Mouse (Mus musculus) MEL-GATA-1-ER (cell line): Measurements from ENCODE around the gene Lmod1.
"Not testable (repeated sequence)": the region's sequence is repeated elsewhere in the genome, so short reads cannot be mapped to it uniquely, and the experiment has no call there.

Experiments
- DNase-seq: peaks from one replicate; pipeline ENCODE4 v3.0.0-alpha.2; 2012; ENCODE audit warnings: low read depth; ENCODE audit errors: extremely low read depth

Lmod1 gene

DNA sequence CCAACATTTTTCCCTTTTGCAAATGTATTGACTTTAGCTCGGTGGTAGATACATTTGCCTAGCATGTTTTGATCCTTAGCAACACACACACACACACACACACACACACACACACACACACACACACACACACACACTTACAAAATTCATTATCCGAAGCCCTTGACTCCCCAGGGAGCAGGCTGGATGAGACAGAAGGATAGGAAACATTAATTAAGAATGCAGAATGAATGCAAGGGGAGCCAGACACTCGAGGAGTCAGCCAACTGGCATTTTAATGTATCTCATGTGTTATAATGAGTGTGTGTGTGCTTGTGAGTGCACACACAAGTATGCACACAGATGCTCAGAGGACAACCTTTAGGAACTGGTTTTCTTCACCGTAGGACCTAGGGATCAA, 36.9 kb downstream of the Lmod1 start:
- no peak for DNase-seq

GRCm38 (mm10) chr1:135362115-135362514, 37.5 kb downstream of the Lmod1 start:
- DNase-seq: no peak

DNA sequence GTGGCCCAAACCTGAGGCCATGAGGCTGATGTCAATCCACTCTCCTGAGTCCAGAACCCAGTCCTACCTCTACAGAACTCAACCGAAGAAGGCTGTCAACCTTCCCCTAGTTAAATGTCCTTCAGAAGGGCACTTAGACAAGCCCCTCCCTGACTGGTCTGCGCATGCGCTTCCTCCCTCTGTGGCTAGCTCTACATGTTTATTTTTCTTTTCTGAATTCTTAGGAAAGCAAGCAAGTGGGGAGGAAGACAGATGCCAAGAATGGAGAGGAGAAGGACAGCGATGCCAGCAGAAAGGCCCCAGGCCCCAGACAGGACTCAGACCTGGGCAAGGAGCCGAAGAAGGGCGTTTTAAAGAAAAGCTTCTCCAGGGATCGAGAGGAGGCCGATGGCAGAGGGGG, 38.8 kb downstream of the Lmod1 start:
- no peak for DNase-seq

DNA sequence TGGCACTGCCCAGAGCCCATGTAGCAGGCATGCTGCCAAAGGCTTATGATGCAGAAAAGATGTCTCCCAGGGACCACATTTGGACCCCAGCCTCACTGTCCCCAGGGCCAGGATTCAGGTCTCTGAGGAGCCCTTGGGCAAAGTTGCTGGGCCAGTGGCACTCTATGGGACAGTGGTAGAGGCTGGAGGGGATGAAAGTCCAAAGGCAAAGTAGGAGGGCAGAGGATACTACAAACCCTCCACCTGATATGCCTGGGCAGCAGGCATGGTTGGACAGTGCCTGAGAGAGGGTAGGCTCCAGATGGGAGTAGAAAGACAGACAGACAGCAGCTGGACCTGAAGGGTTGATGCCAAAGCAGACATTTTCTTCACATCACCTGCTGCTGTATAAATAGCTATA, 41.8 kb downstream of the Lmod1 start:
- DNase-seq: no peak

- DNase-seq: no peak
These were observed 42.4 kb downstream of the Lmod1 start for GRCm38 (mm10) chr1:135367005-135367404.

DNA sequence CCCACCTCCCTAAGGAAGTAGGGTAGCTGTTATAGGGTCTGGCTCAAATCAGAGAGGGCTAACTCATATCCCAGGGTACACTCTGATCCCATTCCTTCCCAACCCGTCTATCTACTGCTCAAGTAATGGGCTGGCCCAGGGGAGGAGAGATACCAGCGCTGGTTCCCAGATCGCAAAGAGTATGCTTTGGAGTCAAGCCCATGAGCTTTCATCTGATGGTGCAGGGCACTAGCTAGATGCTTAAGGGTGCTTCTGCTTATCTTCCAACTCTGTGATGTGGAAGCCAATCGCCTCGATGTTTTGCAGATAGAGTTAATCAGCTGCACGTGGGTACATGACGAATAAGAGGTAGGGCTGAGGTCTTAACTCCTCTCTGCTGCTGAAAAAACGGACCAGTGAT, 43.0 kb downstream of the Lmod1 start:
- DNase-seq: no peak

DNA sequence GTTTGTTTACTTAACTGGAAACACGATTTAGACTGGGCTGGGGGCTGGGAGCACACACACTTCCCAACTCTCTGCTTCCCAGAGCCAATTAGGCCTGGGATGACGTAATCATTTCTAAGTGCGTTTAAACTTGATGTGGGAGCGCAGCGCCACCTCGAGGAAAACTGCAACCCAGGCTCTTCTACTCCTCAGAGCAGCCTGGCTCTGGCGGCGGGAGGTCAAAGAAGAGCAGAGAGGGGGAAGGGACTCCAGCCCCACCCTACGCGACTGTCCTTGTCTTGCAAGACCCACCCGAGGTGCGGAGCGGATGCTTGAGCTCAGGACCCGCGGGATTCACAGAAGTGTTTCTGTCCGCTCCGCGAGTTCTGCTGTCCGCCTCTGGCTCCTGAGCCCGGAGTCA, 43.6 kb downstream of the Lmod1 start:
- DNase-seq: peak; percentile 56

- no peak for DNase-seq
These were observed 44.4 kb downstream of the Lmod1 start for GRCm38 (mm10) chr1:135368982-135369381.

DNA sequence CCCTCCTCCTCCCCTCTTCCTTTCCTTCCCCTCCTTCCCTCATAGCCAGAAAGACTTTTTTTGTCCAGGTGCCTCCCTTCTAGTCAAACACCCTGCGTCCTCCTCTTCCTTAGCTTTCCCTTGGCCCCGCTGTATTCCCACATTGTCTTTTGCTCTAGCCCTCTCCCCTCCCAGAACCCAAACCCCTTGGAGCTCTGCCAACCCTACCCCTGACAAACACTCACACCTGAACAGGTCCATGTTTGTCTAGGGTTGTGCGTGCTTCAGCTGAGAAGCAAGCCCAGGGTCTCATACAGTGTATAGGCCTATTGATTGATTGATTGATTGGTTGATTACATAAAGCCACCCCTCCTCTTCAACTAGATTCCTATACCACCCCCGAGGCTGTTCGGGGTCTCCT, 44.8 kb downstream of the Lmod1 start:
- DNase-seq: no peak

DNA sequence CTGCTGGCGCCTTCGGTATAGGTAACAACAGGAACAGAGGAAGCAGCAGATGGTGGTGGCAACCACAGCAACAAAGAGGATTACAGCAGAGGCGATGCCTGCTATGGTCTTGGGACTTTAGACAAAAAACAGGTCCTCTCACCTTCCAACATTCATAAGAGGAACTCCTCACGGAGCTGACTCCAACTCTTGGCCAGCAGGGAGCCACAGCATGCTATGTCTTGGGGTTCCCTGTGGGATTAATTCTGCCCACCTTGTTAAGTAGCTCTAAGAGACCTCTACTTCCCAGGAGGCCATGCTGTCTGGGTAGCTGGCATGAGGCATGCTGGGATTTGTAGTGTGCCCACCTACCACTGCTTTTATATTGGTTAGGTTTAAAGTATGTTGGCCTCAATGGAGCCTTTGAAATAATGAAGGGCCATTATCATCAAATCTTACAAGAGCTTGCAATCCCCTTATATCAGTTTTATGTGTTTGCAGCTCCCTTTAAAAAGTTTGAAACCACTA, 48.6 kb downstream of the Lmod1 start:
- DNase-seq: no peak

DNA sequence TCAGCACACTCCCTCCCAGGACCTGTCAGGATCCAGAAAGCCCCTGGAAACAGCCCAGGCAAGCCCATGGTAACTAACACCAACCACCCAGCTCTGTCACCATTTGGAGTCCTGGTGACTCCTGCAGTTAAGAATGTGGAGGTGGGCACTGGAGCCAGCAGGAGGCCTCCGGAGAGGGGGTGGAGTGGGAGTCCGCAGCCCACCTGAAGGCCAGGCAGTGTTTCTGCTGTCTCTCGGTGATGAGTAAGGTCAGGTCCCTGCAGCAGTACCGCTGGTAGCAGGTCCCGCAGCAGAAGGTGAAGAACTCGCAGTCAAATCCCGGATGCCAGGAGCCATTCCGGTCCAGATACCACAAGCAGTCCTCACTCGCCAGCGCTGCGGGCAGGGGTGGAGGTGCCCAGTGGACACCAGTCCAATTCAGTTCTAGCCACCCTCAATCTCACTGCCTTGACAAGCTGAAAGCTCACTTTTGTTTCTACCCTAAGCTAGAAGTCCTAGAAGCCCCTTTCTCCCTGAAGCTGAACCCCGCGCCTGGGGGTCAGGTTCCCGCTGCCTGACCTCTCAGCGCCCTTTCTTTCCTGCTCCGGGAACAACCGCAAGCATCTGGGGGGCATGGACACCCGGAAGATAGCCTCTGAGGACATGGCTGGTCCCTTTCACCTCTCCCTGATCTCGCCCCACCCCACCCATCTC, 49.7 kb downstream of the Lmod1 start:
- no peak for DNase-seq

DNA sequence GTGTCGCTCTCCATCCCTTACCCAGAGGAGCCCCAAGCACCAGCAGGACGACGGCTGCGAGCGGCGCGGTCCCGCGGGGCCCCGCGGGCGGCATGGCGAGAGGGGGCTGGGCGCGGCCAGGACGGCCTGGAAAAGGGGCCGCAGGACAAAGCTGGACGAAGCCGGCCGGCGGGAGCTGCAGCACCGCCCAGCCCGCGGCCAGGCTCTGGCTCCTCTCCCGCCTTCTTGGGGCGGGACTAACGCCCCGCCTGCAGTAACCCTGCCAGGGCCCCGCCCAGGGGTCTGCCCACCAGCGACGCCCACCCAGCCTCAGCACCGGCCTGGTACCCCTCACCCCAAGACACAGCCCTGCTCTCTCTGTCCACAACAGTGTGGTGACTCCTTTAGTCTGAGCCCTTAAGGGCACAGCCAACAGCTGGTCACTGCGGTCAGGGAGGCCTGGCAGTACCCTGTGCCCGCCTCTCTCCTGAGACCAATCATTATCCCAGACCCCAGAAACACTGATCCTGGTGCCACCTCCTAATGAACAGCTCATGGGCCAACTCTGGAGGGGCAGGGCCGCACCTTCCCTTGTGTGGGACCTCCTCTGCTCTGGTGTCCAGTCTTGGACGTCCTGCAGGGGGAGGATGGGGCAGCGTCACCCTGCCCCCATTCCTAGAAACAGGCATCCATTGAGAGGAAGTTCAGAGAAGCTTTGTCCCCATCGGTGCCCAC, 50.4 kb downstream of the Lmod1 start, which contains the start of gene Shisa4:
Gene Shisa4 (minus strand): TSS at position 370 of the 714 bp plus-strand sequence.
- DNase-seq: no peak

DNA sequence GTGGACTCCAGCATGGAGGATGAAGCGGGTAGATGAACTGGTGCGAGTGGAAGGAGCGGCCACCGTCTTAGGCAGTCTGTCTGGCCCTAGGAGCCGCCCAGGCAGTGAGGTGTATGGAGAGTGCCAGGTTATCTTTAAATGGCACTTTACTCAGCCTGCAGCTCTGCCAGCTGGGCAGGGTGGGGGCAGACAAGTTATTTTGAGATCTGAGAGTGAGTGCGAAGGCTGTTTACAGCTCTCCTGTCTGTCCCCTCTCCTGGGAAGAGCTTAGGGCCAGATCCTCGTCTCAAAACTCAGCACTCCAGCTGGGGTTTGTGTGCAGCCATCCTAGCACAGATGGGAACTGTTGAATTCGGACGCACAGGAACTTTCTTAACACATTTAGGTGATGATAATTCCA, 54.0 kb downstream of the Lmod1 start:
- no peak for DNase-seq

DNA sequence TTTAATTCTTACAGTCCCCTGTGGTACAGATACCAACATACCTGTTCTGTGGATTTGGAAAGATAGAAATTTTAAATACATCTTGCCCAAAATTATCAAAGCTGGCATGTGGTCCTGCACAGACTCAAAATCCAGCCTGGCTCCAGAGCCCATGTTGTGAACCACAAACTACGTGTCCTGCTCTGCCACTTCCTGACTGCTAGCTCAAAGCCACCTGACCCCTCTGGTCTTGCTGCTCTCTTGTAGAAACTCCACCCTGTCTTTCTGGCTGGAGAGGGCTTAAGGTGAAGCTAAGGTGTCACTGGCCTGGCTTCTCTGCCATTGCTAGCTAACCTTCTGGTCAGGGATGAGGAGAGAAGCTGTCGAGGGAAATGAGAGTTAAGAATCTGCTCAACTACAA, 54.4 kb downstream of the Lmod1 start:
- no peak for DNase-seq

- DNase-seq: no peak
These were observed 55.7 kb downstream of the Lmod1 start for GRCm38 (mm10) chr1:135380071-135380991.

GRCm38 (mm10) chr1:135381560-135381959, 57.0 kb downstream of the Lmod1 start:
- not testable (repeated sequence) for DNase-seq

GRCm38 (mm10) chr1:135384171-135384570, 59.6 kb downstream of the Lmod1 start:
- no peak for DNase-seq

GRCm38 (mm10) chr1:135385161-135385560, 60.6 kb downstream of the Lmod1 start:
- DNase-seq: no peak

GRCm38 (mm10) chr1:135399466-135399865, 74.9 kb downstream of the Lmod1 start:
- no peak for DNase-seq

DNA sequence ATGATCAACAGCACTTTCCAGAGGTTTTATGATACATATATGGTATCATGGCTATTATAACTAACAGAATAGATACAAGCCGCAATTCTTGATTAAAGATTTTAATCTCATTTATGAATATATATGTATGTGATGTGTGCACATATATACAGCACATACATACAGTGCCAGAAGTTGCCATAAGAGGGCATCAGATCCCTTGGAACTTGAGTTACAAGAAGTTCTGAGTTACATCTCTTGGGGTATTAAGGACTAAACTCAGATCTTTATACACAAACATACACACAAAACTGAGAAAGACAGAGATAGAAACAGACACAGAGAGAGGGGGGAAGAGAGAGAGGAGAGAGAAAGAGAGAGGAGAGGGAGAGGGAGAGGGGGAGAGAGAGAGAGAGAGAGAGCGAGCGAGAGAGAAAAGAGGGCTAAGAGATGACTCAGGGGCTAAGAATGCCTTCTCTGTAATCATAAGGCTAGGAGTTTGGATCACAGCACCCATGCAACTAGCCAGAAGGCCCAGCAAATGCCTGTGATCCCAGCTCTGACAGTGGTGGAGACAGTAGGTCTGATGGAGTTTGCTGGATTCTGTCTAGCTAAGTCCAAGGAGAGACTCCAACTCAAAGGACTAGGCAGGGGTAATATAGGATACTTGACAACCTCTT, 77.0 kb downstream of the Lmod1 start:
- DNase-seq: no peak

DNA sequence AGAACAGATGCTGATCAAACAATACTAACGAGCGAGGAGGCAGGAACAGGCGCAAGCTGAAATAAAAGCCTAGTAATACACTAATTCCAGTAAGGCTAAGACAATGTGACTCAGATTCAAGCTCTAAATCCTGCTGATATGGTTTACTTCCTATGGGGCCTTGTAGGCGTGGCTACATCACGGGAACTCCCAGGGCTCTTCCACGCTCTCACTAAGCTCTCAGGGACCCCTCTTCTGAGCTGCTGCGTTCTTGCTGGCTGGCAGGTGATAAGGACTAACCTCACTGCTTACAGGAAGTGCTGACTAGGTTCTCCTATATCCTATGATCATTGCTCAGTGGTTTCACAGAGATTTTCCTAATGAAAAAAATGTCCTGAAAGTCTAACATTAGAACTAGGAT, 80.7 kb downstream of the Lmod1 start:
- peak; percentile 53 for DNase-seq
